Mouse (Mus musculus): Measurements from ENCODE around the gene Arcn1. TPM values are rescaled to one million over a fixed set of nuclear protein-coding genes. Genes with fewer than 3 reads are reported as not detected.

Gene Arcn1
- polyA plus RNA-seq, 1 experiment: 18.1 TPM

DNA sequence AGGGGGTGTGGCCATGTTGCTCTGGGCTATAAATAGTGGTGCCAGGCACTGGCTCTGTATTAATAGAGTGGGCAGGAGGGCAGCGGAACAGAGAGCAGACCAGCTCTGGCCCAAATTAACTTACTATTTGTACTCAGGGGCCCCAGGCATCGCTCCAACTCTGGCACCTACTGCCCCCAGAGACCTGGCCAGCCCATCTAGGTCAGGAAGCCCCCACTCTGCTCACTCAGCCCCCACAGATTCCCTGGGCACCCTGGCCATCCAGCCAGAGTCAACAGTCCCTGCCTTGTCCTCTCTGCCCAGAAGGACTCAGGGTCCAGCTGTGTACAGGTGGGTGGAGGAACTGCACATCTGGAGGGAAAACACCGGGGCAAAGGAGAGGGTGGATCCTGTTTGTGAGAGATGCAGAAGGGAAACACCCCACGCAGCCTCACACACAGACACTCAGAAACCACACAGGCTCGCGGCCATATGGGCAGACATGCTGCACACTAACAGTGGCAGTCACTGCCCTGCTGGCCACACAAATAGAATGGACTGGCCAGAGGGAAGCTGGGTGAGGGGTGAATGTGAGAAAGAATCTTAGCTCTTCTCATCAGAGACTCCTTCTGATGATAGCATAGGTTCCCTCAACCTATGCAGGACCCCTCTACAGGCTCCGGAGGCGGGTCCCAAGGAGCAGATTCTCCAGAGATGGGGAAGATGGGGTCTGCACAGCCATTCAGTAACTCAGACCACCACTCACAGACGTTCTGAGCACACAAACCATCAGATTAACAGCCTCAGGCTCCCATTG is 47.1 kb downstream of the Arcn1 start:
- no peaks in the 10 kb centered on the region for H3K36me3 ChIP-seq (ENCODE audit: control insufficient read depth, insufficient read depth, low read length)
- TF ChIP-seq CTCF (IDR thresholded peaks at IDR 0.05; ENCODE audit: extremely low read depth, insufficient read depth, insufficient read length, insufficient replicate concordance) (no peak), POLR2A (IDR thresholded peaks at IDR 0.05; ENCODE audit: low read depth, low read length) (no peak)
- H3K4me1 ChIP-seq (ENCODE audit: control insufficient read depth, insufficient read depth, insufficient read length): peaks cover 10% of the 10 kb centered on the region
- H3K4me3 ChIP-seq (ENCODE audit: extremely low read depth, insufficient read depth, insufficient read length): peak overlapping the region; percentile 47; the same call in 1 of the 2 replicates
- H3K27me3 ChIP-seq (ENCODE audit: control insufficient read depth, insufficient read depth, low read length): no peaks in the 10 kb centered on the region
- DNase-seq (ENCODE audit: low read depth in 1 of 2, low spot score in 2 of 2): no peak
- H3K27ac ChIP-seq (ENCODE audit: insufficient read depth, low read length): no peak overlapping the region
- WGBS: 23% methylated on average over 9 of the region's 9 CpGs

DNA sequence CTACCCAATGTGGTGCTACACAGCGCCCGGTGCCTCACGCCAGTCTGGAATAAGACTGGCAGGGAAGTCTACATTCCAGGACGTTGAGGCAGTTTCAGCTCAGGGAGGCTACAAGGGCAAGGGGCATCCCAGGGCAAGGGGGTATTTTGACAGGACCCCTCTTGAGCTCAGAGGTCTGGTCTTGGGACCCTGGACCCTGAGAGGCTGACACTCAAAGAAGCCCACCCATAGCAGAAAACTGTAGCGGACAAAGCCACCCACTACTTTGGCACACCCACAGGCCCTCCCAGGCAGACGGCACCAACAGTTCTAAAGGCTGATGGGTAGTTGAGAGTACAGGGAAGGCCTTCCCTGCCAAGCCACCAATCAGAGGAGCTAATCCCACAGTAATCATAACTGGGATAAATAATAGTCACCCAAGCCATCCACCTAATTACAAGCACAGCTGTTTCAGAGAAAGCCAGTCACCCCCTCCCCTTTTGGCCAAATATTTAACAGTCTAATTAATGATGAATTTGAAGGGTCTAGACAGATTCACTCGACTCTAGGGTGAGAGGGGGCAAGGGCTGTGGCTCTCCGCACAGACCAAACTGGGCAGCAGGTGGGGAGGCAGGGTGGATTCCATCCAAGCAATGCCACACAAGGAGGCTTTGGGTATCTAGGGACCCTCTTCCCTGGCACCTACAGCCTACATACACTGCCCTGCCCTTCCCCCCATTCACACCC is 47.9 kb downstream of the Arcn1 start:
- peaks cover 10% of the 10 kb centered on the region for H3K4me1 ChIP-seq (ENCODE audit: control insufficient read depth, insufficient read depth, insufficient read length)
- TF ChIP-seq POLR2A (IDR thresholded peaks at IDR 0.05; ENCODE audit: low read depth, low read length) (no peak), CTCF (IDR thresholded peaks at IDR 0.05; ENCODE audit: extremely low read depth, insufficient read depth, insufficient read length, insufficient replicate concordance) (no peak)
- H3K4me3 ChIP-seq (ENCODE audit: extremely low read depth, insufficient read depth, insufficient read length): no peak overlapping the region
- H3K36me3 ChIP-seq (ENCODE audit: control insufficient read depth, insufficient read depth, low read length): no peaks in the 10 kb centered on the region
- no peak for DNase-seq (ENCODE audit: low read depth in 1 of 2, low spot score in 2 of 2)
- 86% methylated on average over 8 of the region's 8 CpGs for WGBS
- no peak overlapping the region for H3K27ac ChIP-seq (ENCODE audit: insufficient read depth, low read length)
- no peaks in the 10 kb centered on the region for H3K27me3 ChIP-seq (ENCODE audit: control insufficient read depth, insufficient read depth, low read length)

DNA sequence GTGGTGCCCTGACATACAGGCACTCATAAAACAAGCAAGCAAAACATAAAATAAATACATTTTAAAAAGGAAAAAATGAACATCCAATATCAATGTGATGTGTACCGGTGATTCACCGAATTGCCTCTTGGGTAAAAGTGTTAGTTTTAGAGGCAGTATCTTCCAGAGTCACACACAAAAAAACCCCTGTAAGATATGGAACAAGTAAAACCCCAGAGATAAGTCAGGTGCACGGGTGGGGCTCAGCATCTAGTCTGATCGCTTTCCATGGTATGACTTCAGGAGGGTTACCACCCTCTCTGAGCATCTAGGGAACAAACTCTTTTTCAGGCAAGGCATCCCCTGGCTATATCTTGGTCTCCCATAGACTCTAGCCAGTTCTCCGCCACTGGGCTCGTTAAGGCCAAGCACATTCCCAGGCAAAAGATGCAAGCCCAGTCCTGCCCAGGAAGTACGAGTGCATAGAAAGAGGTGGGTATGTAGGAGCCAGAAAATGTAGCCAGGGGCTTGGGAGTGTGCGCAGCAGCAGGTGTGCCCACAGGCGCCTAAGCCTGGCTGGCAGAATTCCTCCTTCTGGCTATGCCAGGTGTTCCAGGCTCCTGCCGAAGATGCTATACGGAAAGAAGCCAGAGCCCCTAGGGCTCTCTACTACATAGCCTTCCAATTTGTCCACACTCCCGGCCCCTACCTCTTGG is 48.6 kb downstream of the Arcn1 start:
- DNase-seq (ENCODE audit: low read depth in 1 of 2, low spot score in 2 of 2): no peak
- H3K27ac ChIP-seq (ENCODE audit: insufficient read depth, low read length): no peak overlapping the region
- H3K27me3 ChIP-seq (ENCODE audit: control insufficient read depth, insufficient read depth, low read length): no peaks in the 10 kb centered on the region
- WGBS: 85% methylated on average over 12 of the region's 12 CpGs
- no peak overlapping the region for H3K4me3 ChIP-seq (ENCODE audit: extremely low read depth, insufficient read depth, insufficient read length)
- H3K36me3 ChIP-seq (ENCODE audit: control insufficient read depth, insufficient read depth, low read length): no peaks in the 10 kb centered on the region
- H3K4me1 ChIP-seq (ENCODE audit: control insufficient read depth, insufficient read depth, insufficient read length): peaks cover 10% of the 10 kb centered on the region
- no peak for TF ChIP-seq CTCF (IDR thresholded peaks at IDR 0.05; ENCODE audit: extremely low read depth, insufficient read depth, insufficient read length, insufficient replicate concordance)
- TF ChIP-seq POLR2A (IDR thresholded peaks at IDR 0.05; ENCODE audit: low read depth, low read length): no peak

DNA sequence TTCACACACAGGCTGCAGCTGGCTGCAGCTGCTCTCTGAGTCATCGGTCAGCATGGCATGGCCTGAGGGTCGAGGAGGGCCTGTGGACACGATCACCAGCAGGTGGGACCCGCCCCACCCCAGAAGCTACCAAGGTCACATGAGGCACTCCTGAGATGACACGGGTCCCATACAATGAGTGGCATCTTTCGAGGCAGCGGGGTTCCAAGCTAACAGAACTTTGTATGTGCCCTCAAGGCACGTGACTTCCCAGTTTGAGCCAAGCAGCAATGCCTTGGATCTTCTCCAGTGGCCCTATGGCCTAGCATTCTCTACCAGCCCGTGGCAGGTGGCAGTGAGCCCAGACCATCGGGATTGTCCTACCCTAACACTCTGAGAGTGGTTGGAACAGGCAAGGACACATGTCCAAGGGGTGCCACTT is 49.8 kb downstream of the Arcn1 start:
- Histone ChIP-seq H3K27me3 (ENCODE audit: control insufficient read depth, insufficient read depth, low read length) (no peaks in the 10 kb centered on the region), H3K4me1 (ENCODE audit: control insufficient read depth, insufficient read depth, insufficient read length) (peaks cover 10% of the 10 kb centered on the region), H3K27ac (ENCODE audit: insufficient read depth, low read length) (no peak overlapping the region), H3K36me3 (ENCODE audit: control insufficient read depth, insufficient read depth, low read length) (no peaks in the 10 kb centered on the region), H3K4me3 (ENCODE audit: extremely low read depth, insufficient read depth, insufficient read length) (no peak overlapping the region)
- DNase-seq (ENCODE audit: low read depth in 1 of 2, low spot score in 2 of 2): no peak
- TF ChIP-seq CTCF (IDR thresholded peaks at IDR 0.05; ENCODE audit: extremely low read depth, insufficient read depth, insufficient read length, insufficient replicate concordance): no peak
- TF ChIP-seq POLR2A (IDR thresholded peaks at IDR 0.05; ENCODE audit: low read depth, low read length): no peak
- 83% methylated on average over 10 of the region's 10 CpGs for WGBS

DNA sequence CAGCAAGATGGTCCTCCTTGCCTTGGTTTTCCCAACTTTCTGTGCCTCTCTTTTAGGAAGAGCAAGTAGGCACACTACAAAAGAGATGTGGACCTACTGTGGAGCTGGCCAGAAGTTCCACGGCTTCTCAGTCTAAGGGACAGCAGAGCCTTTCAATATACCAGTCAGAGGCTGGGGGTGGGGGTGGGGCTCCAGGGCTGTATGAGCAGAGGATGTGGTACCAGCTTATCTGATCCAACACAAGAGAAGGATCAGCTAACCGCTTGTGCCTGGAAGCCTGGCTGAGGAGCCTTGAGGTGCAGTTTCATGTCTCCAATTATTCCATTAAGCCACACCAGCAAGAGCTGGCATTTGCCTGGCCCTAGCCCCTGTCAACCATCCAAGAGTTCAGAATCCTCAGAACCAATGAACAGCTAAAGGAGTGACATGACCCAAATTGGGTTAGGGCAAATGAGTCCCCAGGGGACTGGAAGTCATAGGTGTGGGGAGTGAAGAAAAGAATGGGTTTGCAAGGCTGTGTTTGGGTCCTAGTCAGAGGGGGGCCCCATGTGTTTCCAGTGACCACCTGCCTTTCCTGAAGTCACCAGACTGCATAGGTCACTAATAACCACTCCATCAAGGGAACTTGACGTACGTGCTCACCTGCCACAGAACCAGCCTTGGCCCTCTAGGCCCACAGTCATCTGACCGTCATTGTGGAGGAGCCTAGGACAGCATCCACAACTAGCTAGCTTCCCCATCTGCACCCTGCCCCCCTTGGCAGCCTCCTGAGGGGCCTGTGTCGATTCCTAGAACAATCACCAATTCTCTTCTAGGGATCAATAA is 50.4 kb downstream of the Arcn1 start:
- H3K4me3 ChIP-seq (ENCODE audit: extremely low read depth, insufficient read depth, insufficient read length): no peak overlapping the region
- no peak overlapping the region for H3K27ac ChIP-seq (ENCODE audit: insufficient read depth, low read length)
- TF ChIP-seq CTCF (IDR thresholded peaks at IDR 0.05; ENCODE audit: extremely low read depth, insufficient read depth, insufficient read length, insufficient replicate concordance): no peak
- no peak for TF ChIP-seq POLR2A (IDR thresholded peaks at IDR 0.05; ENCODE audit: low read depth, low read length)
- H3K36me3 ChIP-seq (ENCODE audit: control insufficient read depth, insufficient read depth, low read length): no peaks in the 10 kb centered on the region
- no peaks in the 10 kb centered on the region for H3K27me3 ChIP-seq (ENCODE audit: control insufficient read depth, insufficient read depth, low read length)
- DNase-seq (ENCODE audit: low read depth in 1 of 2, low spot score in 2 of 2): no peak
- WGBS: 75% methylated on average over 6 of the region's 6 CpGs
- H3K4me1 ChIP-seq (ENCODE audit: control insufficient read depth, insufficient read depth, insufficient read length): peaks cover 10% of the 10 kb centered on the region

DNA sequence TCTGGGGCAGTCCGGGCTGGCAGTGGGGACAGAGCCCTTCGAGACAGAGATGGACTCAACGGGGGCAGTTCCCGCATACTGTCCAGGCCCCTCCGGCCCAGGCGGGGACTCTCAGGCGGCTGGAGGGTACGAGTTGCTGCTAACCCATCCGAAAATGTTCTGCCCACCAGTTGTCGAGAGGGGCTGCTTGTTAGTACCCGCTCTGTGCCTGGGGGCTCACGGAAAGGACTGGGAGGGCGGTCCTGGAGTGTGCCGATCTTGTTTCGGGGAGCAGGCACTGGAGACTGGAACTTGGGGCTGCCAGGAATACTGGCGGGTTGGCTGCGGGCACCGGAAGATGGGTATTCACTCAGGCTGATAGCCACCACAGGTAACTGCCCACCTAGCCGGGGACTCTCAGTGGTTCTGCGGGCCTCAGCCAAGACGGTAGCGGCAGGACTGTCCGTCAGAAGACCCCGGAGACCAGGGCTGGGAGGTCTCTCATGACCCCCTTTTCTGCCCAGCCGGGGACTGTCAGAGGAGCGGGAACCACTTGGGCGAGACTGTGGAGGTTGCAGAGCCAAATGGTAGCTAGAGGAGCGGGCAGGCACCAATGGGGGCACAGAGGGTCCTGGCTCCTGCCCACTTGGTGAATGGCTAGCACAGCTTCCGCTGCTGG is 51.8 kb downstream of the Arcn1 start:
- H3K27me3 ChIP-seq (ENCODE audit: control insufficient read depth, insufficient read depth, low read length): no peaks in the 10 kb centered on the region
- no peaks in the 10 kb centered on the region for H3K36me3 ChIP-seq (ENCODE audit: control insufficient read depth, insufficient read depth, low read length)
- no peak for TF ChIP-seq CTCF (IDR thresholded peaks at IDR 0.05; ENCODE audit: extremely low read depth, insufficient read depth, insufficient read length, insufficient replicate concordance)
- no peak for TF ChIP-seq POLR2A (IDR thresholded peaks at IDR 0.05; ENCODE audit: low read depth, low read length)
- H3K4me1 ChIP-seq (ENCODE audit: control insufficient read depth, insufficient read depth, insufficient read length): peaks cover 3% of the 10 kb centered on the region; the same call in 1 of the 2 replicates
- H3K4me3 ChIP-seq (ENCODE audit: extremely low read depth, insufficient read depth, insufficient read length): no peak overlapping the region
- no peak for DNase-seq (ENCODE audit: low read depth in 1 of 2, low spot score in 2 of 2)
- 96% methylated on average over 29 of the region's 29 CpGs for WGBS
- no peak overlapping the region for H3K27ac ChIP-seq (ENCODE audit: insufficient read depth, low read length)

All from spleen, adult 2 months (tissue).